Mouse (Mus musculus): ENCODE results near the gene Tk2. TPM values are rescaled to one million over a fixed set of nuclear protein-coding genes. Genes with fewer than 3 reads are reported as not detected.
"Not testable (repeated sequence)": the region's sequence is repeated elsewhere in the genome, so short reads cannot be mapped to it uniquely, and the experiment has no call there.

The Tk2 gene
- 10 to 100 TPM; 36.9 to 37.6 TPM for total RNA-seq (2021)
- long read RNA-seq, experiment 1, transcript Tk2-201 (10 exons, 2,406 nt), result major isoform, 28 of 78 reads
- long read RNA-seq, experiment 1, partial matches to known transcripts, result 0 of 78 reads
- long read RNA-seq, experiment 1, other reads (novel, unspliced or antisense), result 46 of 78 reads
- long read RNA-seq, experiment 2, transcript Tk2-202 (9 exons, 2,312 nt), result minor isoform, 10 of 117 reads
- long read RNA-seq, experiment 2, transcript Tk2-201 (10 exons, 2,406 nt), result major isoform, 29 of 117 reads
- long read RNA-seq, experiment 2, partial matches to known transcripts, result 2 of 117 reads
- long read RNA-seq, experiment 2, other reads (novel, unspliced or antisense), result 76 of 117 reads

GRCm38 (mm10) chr8:104248276-104248675, at the start of gene Tk2:
Gene Tk2, minus strand, starts transcription at chr8:104248558.
- peak within 1 kb of the TSS; percentile 90 for H3K27ac ChIP-seq
- TF ChIP-seq CTCF (conservative IDR thresholded peaks at IDR 0.05), result no peak
- peak; percentile 53 to 75 for DNase-seq (ENCODE audit: low spot score in 2 of 2)
- peak within 1 kb of the TSS; percentile 86 for H3K4me3 ChIP-seq

DNA sequence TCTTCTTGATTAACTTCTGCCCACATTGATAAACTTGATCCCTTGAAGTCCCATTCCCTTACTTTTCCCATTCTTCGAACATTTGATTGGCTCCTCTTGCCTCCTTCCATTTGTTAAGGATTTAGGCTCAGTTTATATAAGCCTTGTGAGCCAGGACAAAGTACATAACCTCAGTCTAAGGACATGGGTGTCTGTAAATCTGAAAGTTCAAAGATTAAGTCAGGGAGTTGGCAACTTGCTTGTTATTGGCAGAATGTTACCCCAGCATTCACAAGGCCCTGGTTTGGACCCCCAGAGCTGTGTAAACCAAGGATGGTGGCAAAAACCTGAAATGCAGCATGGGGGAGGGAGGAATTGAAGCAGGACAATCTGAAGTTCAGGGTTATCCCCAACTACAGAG, 46.0 kb upstream of the Tk2 start:
- DNase-seq (ENCODE audit: low spot score in 2 of 2), result no peak
- H3K27ac ChIP-seq, result no peak overlapping the region

GRCm38 (mm10) chr8:104293081-104293480, 44.7 kb upstream of the Tk2 start, which contains the start of gene Cmtm2a:
Gene Cmtm2a, minus strand, starts transcription at chr8:104293181.
- not testable (repeated sequence) for H3K4me3 ChIP-seq; H3K27ac ChIP-seq; DNase-seq (ENCODE audit: low spot score in 2 of 2)

More for the DNA sequence above, 46.0 kb upstream of the Tk2 start:
- TF ChIP-seq CTCF (conservative IDR thresholded peaks at IDR 0.05), result no peak
- no peak overlapping the region for H3K4me3 ChIP-seq

- TF ChIP-seq CTCF (conservative IDR thresholded peaks at IDR 0.05), result no peak
- Histone ChIP-seq H3K27ac (no peak overlapping the region), H3K4me3 (no peak overlapping the region)
- DNase-seq (ENCODE audit: low spot score in 2 of 2), result no peak
Observed at GRCm38 (mm10) chr8:104268937-104269440, 20.6 kb upstream of the Tk2 start.

DNA sequence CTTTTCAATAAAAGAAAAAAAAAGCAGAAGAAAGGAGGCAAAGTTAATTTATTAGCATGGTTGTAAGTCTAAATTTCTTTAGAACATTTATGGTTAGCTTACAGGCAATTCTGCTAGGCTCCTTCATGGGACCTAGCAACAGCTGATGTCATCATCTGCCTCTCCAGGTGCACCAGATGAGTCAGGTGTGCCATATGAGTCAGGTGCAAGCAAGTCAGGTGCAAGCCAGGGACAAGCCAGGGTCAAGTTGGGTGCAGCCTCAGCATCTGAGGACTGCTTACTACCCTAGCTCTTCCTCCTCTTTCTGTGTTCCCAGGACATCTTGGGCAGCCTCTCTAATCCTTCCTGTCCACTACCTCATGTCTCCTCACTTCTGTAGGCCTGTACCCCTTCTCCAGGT, 20.0 kb upstream of the Tk2 start:
- H3K4me3 ChIP-seq, result no peak overlapping the region
- TF ChIP-seq CTCF (conservative IDR thresholded peaks at IDR 0.05), result no peak
- no peak overlapping the region for H3K27ac ChIP-seq
- no peak for DNase-seq (ENCODE audit: low spot score in 2 of 2)

GRCm38 (mm10) chr8:104264271-104264935, 16.0 kb upstream of the Tk2 start:
- H3K4me3 ChIP-seq; H3K27ac ChIP-seq; DNase-seq (ENCODE audit: low spot score in 2 of 2): not testable (repeated sequence)

DNA sequence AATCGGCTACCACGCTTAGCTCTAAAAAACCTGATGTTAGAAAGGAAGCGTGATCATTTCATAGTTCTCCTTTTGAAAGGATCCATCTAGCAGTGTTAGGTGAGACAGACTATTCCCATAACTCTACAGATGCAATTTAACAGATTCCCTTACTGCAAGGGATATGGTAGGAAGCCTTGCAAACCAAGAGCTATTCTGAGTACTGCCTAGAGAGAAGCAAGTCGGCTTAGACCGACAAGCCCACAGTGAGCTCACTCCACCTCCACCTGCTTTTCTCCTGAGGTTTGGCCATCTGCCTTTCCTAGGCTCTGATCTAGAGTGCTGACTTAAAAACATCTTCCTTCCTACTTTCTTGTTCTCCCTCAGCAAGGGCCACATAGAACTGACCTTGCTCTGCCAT, 13.4 kb upstream of the Tk2 start:
- H3K4me3 ChIP-seq; DNase-seq (ENCODE audit: low spot score in 2 of 2); H3K27ac ChIP-seq: not testable (repeated sequence)

- TF ChIP-seq CTCF (conservative IDR thresholded peaks at IDR 0.05), result peak; percentile 51
- DNase-seq (ENCODE audit: low spot score in 2 of 2), result no peak
- H3K4me3 ChIP-seq, result no peak overlapping the region
- H3K27ac ChIP-seq, result no peak overlapping the region
Observed at GRCm38 (mm10) chr8:104253016-104253415, 4.7 kb upstream of the Tk2 start.

DNA sequence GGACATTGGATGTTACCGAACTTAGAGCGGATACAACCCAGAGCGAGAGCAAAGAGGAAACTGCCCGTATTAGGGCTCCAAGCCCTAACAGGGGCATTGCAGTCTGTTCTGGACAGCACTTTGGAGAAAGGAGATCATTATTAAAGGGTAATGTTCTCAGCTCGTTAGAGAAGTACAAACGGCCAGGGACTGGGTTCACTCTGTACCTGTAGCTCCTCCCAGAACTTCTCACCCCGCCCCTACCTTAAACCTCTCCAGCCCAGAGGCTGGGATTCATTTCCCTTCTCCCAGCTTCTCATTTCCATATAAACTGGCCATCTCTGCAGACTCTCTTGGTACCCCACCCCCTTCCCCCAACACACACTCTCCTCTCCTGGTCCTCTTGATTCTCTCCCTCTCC, 3.1 kb upstream of the Tk2 start:
- H3K4me3 ChIP-seq, result peak overlapping the region; percentile 83
- DNase-seq (ENCODE audit: low spot score in 2 of 2), result no peak
- no peak for TF ChIP-seq CTCF (conservative IDR thresholded peaks at IDR 0.05)
- H3K27ac ChIP-seq, result no peak overlapping the region

DNA sequence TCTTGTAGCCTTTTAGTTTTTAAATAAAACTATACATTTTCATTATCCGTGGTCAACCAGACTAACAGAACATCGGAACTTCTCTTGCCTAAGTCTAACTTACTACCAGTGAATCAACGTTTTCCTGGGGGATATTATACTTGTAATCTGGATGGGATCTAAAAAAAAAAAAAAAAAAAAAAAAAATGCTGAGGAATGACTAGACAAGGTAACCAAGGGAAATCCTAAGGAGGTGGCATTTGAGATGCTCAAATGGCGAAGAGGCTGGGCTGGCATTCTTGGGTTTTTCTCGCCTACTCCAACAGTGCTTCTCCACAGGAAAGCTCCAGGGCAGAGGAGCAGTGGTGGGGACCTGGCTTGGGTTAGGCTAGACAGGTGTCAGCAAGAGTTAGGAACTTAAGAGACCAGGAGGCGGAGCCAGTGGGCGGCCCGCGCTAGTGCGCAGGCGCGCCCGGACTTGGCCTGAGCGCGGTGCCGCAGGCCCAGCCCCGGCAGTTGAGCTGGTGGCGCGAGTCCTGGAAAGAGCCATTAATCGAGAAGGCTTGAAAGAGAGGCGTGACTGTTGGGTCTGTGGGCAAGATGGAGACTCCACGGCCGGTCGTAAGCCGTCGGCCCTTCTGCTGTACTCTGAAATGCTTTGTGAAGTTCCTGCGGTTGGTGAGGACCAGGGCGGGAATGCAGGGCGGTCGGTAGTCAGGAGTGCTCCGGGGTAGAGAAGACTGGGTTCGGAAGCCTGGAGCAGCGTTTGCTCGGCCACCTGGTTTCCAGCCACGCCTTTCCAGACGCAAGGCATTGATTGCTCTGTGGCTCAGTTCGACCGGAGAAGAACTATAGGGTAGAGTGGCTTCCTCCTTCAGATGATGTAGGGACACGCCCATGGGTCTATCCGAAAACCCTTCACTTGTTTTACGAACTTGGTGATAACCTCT, 2.3 kb upstream of the Tk2 start, which contains the start of gene Cklf:
Gene Cklf, plus strand, starts transcription at position 423 of the 929 bp plus-strand sequence.
- peak; percentile 64 for TF ChIP-seq CTCF (conservative IDR thresholded peaks at IDR 0.05)
- H3K27ac ChIP-seq, result peak within 1 kb of the TSS; percentile 15; the same call in 1 of the 2 replicates
- peak within 1 kb of the TSS; percentile 83 for H3K4me3 ChIP-seq
- DNase-seq (ENCODE audit: low spot score in 2 of 2), result peak; percentile 64 to 72

- Histone ChIP-seq H3K4me3 (no peak overlapping the region), H3K27ac (no peak overlapping the region)
- no peak for DNase-seq (ENCODE audit: low spot score in 2 of 2)
- TF ChIP-seq CTCF (conservative IDR thresholded peaks at IDR 0.05), result no peak
Observed at GRCm38 (mm10) chr8:104249442-104249996, 1.2 kb upstream of the Tk2 start.

- Histone ChIP-seq H3K27ac (peak overlapping the region; percentile 90), H3K4me3 (peak overlapping the region; percentile 86)
- TF ChIP-seq CTCF (conservative IDR thresholded peaks at IDR 0.05), result no peak
- no peak for DNase-seq (ENCODE audit: low spot score in 2 of 2)
Observed at GRCm38 (mm10) chr8:104247908-104248275, 466 bp downstream of the Tk2 start.
